Mouse (Mus musculus): ENCODE results near the gene Yars. TPM values are rescaled to one million over a fixed set of nuclear protein-coding genes. Genes with fewer than 3 reads are reported as not detected.

Yars gene
- 90.2 and 91.4 TPM in 2 replicates for polyA plus RNA-seq (2016; fragmentation: Nextera tagmentation; extraction: Ambion mirVana)

GRCm38 (mm10) chr4:129189542-129190519, at the start of gene Yars, which contains the start of gene S100pbp:
TSS of gene Yars (plus strand) at chr4:129189760.
TSS of gene S100pbp (minus strand) at chr4:129189727.
- H3K36me3 ChIP-seq = 0 out of 2 replicates have a peak, but pooled peaks cover 11% of the 10 kb centered on the region
- under 1% methylated on average over 57 of the region's 58 CpGs for WGBS
- peak; percentile 78 for ATAC-seq (ENCODE audit: insufficient number of reproducible peaks, insufficient read depth, low FRiP score, low TSS enrichment)
- peak within 1 kb of the TSS; percentile 89 for H3K4me3 ChIP-seq
- H3K27me3 ChIP-seq = no peaks in the 10 kb centered on the region
- H3K9me3 ChIP-seq = no peaks in the 10 kb centered on the region
- peaks cover 16% of the 10 kb centered on the region for H3K4me1 ChIP-seq
- peak within 1 kb of the TSS; percentile 89 for H3K9ac ChIP-seq
- peak within 1 kb of the TSS; percentile 86 for H3K4me2 ChIP-seq (replicated peaks)
- H3K27ac ChIP-seq = peak within 1 kb of the TSS; percentile 93

- Histone ChIP-seq H3K4me1 (peaks cover 21% of the 10 kb centered on the region), H3K36me3 (0 out of 2 replicates have a peak, but pooled peaks cover 7% of the 10 kb centered on the region), H3K27ac (no peak overlapping the region), H3K4me3 (no peak overlapping the region), H3K4me2 (replicated peaks) (no peak overlapping the region), H3K9ac (no peak overlapping the region), H3K9me3 (no peaks in the 10 kb centered on the region), H3K27me3 (peaks cover 24% of the 10 kb centered on the region)
- 82% methylated on average over 4 of the region's 4 CpGs for WGBS
- no peak for ATAC-seq (ENCODE audit: insufficient number of reproducible peaks, insufficient read depth, low FRiP score, low TSS enrichment)
Measured at GRCm38 (mm10) chr4:129140808-129141207, 48.8 kb upstream of the Yars start.

GRCm38 (mm10) chr4:129141560-129142438, 47.8 kb upstream of the Yars start:
- WGBS = 74% methylated on average over 17 of the region's 17 CpGs
- Histone ChIP-seq H3K27ac (no peak overlapping the region), H3K4me1 (peaks cover 21% of the 10 kb centered on the region), H3K4me3 (no peak overlapping the region), H3K4me2 (replicated peaks) (no peak overlapping the region), H3K9ac (no peak overlapping the region), H3K27me3 (peaks cover 16% of the 10 kb centered on the region), H3K36me3 (0 out of 2 replicates have a peak, but pooled peaks cover 7% of the 10 kb centered on the region), H3K9me3 (no peaks in the 10 kb centered on the region)
- ATAC-seq (ENCODE audit: insufficient number of reproducible peaks, insufficient read depth, low FRiP score, low TSS enrichment) = no peak

GRCm38 (mm10) chr4:129142439-129143045, 47.0 kb upstream of the Yars start:
- Histone ChIP-seq H3K36me3 (0 out of 2 replicates have a peak, but pooled peaks cover 7% of the 10 kb centered on the region), H3K9me3 (no peaks in the 10 kb centered on the region), H3K4me3 (no peak overlapping the region), H3K9ac (no peak overlapping the region), H3K27me3 (peaks cover 9% of the 10 kb centered on the region), H3K4me1 (peaks cover 15% of the 10 kb centered on the region; the same call in 1 of the 2 replicates), H3K4me2 (replicated peaks) (no peak overlapping the region), H3K27ac (no peak overlapping the region)
- no peak for ATAC-seq (ENCODE audit: insufficient number of reproducible peaks, insufficient read depth, low FRiP score, low TSS enrichment)
- 92% methylated on average over 11 of the region's 11 CpGs for WGBS

GRCm38 (mm10) chr4:129143509-129143908, 46.1 kb upstream of the Yars start:
- Histone ChIP-seq H3K4me2 (replicated peaks) (no peak overlapping the region), H3K27me3 (0 out of 2 replicates have a peak, but pooled peaks cover under 1% of the 10 kb centered on the region), H3K27ac (no peak overlapping the region), H3K36me3 (peaks cover 7% of the 10 kb centered on the region; the same call in 1 of the 2 replicates), H3K9ac (no peak overlapping the region), H3K4me3 (no peak overlapping the region), H3K4me1 (peaks cover 15% of the 10 kb centered on the region; the same call in 1 of the 2 replicates), H3K9me3 (no peaks in the 10 kb centered on the region)
- 77% methylated on average over 5 of the region's 5 CpGs for WGBS
- no peak for ATAC-seq (ENCODE audit: insufficient number of reproducible peaks, insufficient read depth, low FRiP score, low TSS enrichment)

GRCm38 (mm10) chr4:129144401-129145367, 44.9 kb upstream of the Yars start:
- H3K27me3 ChIP-seq = no peaks in the 10 kb centered on the region
- peaks cover 14% of the 10 kb centered on the region; the same call in 1 of the 2 replicates for H3K4me1 ChIP-seq
- H3K27ac ChIP-seq = peak overlapping the region; percentile 72
- 61% methylated on average over 16 of the region's 16 CpGs for WGBS
- H3K4me2 ChIP-seq (replicated peaks) = no peak overlapping the region
- no peak overlapping the region for H3K4me3 ChIP-seq
- ATAC-seq (ENCODE audit: insufficient number of reproducible peaks, insufficient read depth, low FRiP score, low TSS enrichment) = peak; percentile 76; the same call in 1 of the 2 replicates
- no peak overlapping the region for H3K9ac ChIP-seq
- H3K36me3 ChIP-seq = peaks cover 14% of the 10 kb centered on the region
- H3K9me3 ChIP-seq = no peaks in the 10 kb centered on the region

- Histone ChIP-seq H3K4me1 (peaks cover 9% of the 10 kb centered on the region; the same call in 1 of the 2 replicates), H3K36me3 (peaks cover 19% of the 10 kb centered on the region), H3K9me3 (no peaks in the 10 kb centered on the region), H3K27ac (peak overlapping the region; percentile 72), H3K4me2 (replicated peaks) (no peak overlapping the region), H3K4me3 (no peak overlapping the region), H3K9ac (no peak overlapping the region), H3K27me3 (no peaks in the 10 kb centered on the region)
- ATAC-seq (ENCODE audit: insufficient number of reproducible peaks, insufficient read depth, low FRiP score, low TSS enrichment) = no peak
- WGBS = 75% methylated on average over 4 of the region's 4 CpGs
Measured at GRCm38 (mm10) chr4:129145411-129145810, 44.1 kb upstream of the Yars start.

GRCm38 (mm10) chr4:129145943-129146342, 43.6 kb upstream of the Yars start:
- H3K27me3 ChIP-seq = no peaks in the 10 kb centered on the region
- no peak overlapping the region for H3K27ac ChIP-seq
- H3K9ac ChIP-seq = no peak overlapping the region
- peaks cover 9% of the 10 kb centered on the region; the same call in 1 of the 2 replicates for H3K4me1 ChIP-seq
- peaks cover 24% of the 10 kb centered on the region for H3K36me3 ChIP-seq
- no peak overlapping the region for H3K4me3 ChIP-seq
- 79% methylated on average over 4 of the region's 4 CpGs for WGBS
- no peaks in the 10 kb centered on the region for H3K9me3 ChIP-seq
- no peak for ATAC-seq (ENCODE audit: insufficient number of reproducible peaks, insufficient read depth, low FRiP score, low TSS enrichment)
- no peak overlapping the region for H3K4me2 ChIP-seq (replicated peaks)

- Histone ChIP-seq H3K27me3 (no peaks in the 10 kb centered on the region), H3K4me1 (peaks cover 9% of the 10 kb centered on the region; the same call in 1 of the 2 replicates), H3K36me3 (peaks cover 29% of the 10 kb centered on the region), H3K4me3 (no peak overlapping the region), H3K9me3 (no peaks in the 10 kb centered on the region), H3K9ac (no peak overlapping the region), H3K27ac (no peak overlapping the region), H3K4me2 (replicated peaks) (no peak overlapping the region)
- ATAC-seq (ENCODE audit: insufficient number of reproducible peaks, insufficient read depth, low FRiP score, low TSS enrichment) = no peak
- 68% methylated on average over 2 of the region's 2 CpGs for WGBS
Measured at GRCm38 (mm10) chr4:129146392-129146791, 43.2 kb upstream of the Yars start.

GRCm38 (mm10) chr4:129147552-129148103, 41.9 kb upstream of the Yars start:
- Histone ChIP-seq H3K9ac (no peak overlapping the region), H3K36me3 (peaks cover 40% of the 10 kb centered on the region), H3K4me1 (peaks cover 9% of the 10 kb centered on the region; the same call in 1 of the 2 replicates), H3K9me3 (no peaks in the 10 kb centered on the region), H3K27me3 (no peaks in the 10 kb centered on the region), H3K4me2 (replicated peaks) (no peak overlapping the region), H3K27ac (no peak overlapping the region), H3K4me3 (no peak overlapping the region)
- ATAC-seq (ENCODE audit: insufficient number of reproducible peaks, insufficient read depth, low FRiP score, low TSS enrichment) = no peak
- 83% methylated on average over 13 of the region's 13 CpGs for WGBS

Measured in embryonic facial prominence, embryonic 12.5 days (tissue).